Mouse (Mus musculus) lung, postnatal 10 days (tissue): ENCODE measurements at regions not wholly inside any gene's neighbourhood (a gene's known extent, or its start where the extent isn't known, plus 50 kb on each side); places are given as distances from the start of the nearest gene placed in this dataset.

ENCODE experiments used
- DNase-seq: peaks from one replicate; pipeline ENCODE4 v3.0.0; 2021

GRCm38 (mm10) chr4:62755237-62755900, 195.7 kb downstream of the Rgs3 start:
- peak; percentile 87 for DNase-seq

- no peak for DNase-seq
Measured at GRCm38 (mm10) chr4:62756721-62757206, 197.1 kb downstream of the Rgs3 start.

GRCm38 (mm10) chr4:62760748-62761604, 201.3 kb downstream of the Rgs3 start:
- DNase-seq: peak; percentile 62

- DNase-seq: peak; percentile 93
Measured at GRCm38 (mm10) chr4:62761672-62762071, 202.0 kb downstream of the Rgs3 start.

- peak; percentile 92 for DNase-seq
Measured at GRCm38 (mm10) chr4:62763990-62764389, 201.4 kb upstream of the Zfp618 start.

DNA sequence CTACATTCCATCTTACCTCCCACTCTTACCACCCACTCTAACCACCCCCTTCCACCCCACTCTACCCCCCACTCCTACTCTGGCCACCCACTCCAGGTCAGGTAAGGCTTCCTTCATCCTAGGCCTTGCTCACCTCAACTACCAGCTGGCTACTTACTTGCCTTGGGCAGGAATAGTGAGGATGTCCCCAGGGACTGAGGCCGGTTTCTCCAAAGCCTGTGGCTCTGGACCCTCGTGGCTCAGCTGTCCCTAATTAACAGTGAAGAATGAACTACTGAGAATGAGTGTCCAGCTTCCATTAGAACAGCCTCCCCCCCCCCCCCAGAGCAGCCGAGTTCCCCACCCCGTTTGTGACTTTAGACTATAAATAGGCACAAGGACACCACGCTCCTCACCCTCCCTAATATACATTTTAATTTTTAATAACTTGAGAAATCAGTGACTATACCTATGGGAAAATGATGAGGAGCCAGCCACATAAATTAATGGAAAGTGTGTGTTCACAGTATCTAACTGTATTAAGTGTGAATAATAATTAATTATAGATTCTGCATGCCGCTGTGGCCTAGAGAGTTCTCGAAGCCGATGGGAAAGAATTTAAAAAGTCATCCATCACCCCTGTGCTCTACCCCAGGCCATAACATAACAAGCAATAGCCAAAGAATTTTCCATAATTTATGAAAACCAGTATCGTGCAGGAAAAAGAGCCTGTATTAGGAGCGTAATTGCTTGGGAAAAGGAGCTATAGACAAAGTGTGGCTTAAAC, 195.7 kb upstream of the Zfp618 start:
- DNase-seq: no peak

DNA sequence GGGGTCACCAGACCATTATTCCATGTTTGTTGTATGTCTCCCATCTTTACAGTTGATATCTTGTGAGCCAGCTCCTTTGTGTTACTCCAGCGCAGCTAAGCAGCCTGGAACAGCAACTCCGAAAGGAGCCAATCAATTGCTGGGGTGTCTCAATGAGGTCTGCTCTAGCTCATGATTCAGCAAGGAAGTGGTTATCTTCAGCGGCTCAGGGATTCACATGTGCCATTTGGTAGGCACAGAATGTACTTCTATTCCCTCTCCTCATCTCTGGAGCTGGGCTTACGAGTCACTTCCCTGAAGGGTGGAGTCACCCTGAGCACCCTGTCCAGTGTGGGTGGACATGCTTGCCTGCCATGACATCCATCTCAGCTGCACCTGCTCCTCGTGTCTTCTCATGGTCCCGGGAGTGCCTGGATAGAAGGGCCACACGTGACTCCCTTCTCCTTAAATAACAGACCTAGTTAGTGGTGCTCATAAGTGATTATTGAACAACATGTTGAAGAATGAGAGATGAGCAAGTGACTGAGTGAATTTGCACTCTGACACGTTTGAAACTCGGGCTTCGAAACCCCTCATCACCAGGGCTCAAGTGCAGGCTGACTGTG, 190.3 kb upstream of the Zfp618 start:
- no peak for DNase-seq

DNA sequence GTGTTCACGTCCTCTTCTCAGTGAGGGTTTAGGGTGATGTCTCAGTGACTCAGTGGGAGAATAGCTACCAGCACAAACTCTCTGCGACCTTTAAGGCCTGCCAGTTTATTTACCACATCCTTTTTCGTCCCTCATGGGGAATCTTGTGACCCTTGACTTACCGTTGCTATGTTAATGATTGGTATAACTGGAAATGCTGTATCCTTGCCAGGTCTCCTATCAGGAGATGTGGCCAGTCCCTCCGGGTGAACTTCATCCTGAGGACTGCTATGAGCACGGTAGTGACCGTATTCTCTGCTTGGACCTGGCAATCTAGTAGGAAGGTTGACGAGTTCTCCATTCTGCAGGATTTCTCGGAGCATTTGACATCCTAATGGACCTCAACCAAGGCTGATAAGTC, 188.5 kb upstream of the Zfp618 start:
- no peak for DNase-seq

GRCm38 (mm10) chr4:62777436-62777835, 187.9 kb upstream of the Zfp618 start:
- DNase-seq: no peak

DNA sequence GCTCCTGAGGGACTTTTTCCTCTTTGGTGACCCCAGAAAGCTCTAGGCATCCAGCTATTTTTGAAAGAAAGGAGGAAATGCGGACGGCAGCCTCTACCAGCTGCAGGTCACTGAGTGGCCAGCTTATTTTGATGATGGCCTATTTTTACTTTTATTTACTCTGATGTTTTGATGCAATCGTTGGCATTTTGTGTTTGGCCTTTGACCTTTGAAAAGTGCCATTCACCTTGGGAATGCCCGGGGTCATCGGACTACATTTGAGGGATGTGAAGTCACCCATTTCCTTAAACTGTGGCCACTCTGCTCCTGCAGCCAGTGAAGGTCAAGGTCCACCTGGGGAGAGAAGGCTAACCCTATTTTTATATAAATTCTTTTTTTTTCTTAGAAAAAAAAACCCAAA, 186.8 kb upstream of the Zfp618 start:
- DNase-seq: no peak

GRCm38 (mm10) chr4:62780409-62780808, 185.0 kb upstream of the Zfp618 start:
- DNase-seq: peak; percentile 92

GRCm38 (mm10) chr4:62780837-62781236, 184.5 kb upstream of the Zfp618 start:
- DNase-seq: no peak

DNA sequence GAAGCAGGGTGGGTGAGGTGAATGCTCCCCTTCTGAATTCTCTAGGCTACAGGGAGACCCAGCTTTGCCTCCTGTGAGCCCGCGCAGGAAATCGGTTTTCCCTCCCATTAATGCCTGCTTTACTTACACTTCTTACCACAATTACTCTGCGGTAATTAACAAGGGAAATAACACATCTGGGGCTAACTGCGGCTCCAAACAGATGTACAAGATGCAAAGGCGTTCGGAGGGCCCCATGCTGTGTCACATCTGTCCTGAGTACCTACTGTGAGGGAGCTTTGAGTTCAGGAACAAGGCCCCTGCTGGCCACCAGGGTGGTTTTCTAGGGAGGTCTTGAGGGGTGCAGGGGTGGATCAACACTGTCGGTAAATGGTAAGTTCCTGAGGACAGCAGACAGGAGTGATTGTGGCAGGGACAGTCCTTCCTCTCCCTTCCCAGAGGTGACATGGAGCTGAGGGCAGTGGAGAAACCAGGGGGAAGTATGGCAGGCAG, 184.0 kb upstream of the Zfp618 start:
- no peak for DNase-seq

DNA sequence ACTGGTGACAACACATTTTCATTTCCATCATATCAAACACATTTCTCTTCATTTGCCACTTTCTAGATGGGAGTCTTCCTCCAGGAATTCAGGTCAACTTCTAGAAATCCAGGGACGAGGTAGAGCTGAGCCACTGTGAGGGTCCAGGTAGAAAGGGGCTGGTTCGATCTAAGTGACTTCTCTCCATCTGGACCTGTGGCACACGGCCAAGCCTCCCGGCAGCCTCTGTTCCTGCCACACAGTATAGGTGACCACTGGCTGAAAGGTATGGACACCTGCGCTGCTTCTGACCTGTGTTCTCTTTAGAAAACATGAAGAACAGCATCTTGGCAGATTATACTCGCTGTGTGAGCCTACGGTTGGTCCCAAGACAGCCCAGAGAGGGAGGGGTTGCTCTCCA, 179.7 kb upstream of the Zfp618 start:
- no peak for DNase-seq

- no peak for DNase-seq
Measured at GRCm38 (mm10) chr4:62789696-62790095, 175.7 kb upstream of the Zfp618 start.

DNA sequence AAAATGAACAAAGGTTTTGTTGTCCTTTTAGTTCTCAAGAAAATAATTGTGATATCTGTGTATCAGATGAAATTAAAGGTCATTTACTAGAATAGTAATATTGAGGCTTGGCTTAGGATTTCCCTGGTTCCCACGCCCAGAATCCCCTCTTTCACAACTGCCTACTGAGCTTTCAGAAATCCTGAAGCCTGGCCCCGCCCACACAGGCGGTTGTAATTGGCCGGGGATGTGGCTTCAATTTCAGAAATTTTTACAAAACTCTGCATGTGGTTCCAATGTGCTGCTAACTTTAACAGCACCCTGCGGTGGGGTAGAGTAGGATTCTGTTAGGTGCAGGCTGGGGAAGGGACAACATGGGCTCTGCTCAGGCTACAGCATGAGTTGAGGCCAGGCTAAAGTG, 171.8 kb upstream of the Zfp618 start:
- DNase-seq: peak; percentile 13

GRCm38 (mm10) chr4:62795538-62795937, 169.8 kb upstream of the Zfp618 start:
- DNase-seq: no peak

GRCm38 (mm10) chr4:62799923-62800322, 165.4 kb upstream of the Zfp618 start:
- no peak for DNase-seq

DNA sequence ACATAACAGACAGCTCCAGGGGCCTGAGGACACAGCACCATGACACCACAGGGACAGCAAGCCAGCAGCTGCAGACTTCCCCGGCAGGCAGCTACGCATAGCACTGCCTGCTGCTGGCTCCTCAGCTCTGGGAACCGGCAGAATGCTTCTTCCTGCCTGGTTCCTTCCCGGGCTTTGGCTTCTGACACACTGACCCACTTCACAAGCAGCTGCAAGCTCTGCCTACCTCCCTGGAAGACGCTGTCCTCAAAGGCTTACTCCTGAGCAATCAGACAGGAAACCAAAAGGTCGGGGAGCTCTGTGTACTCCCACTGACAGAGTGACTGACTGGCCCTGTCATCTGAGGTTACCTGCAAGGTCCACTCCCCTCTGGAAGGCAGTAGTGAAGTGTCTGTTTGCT, 159.5 kb upstream of the Zfp618 start:
- DNase-seq: no peak

- DNase-seq: no peak
Measured at GRCm38 (mm10) chr4:62806786-62807185, 158.6 kb upstream of the Zfp618 start.

DNA sequence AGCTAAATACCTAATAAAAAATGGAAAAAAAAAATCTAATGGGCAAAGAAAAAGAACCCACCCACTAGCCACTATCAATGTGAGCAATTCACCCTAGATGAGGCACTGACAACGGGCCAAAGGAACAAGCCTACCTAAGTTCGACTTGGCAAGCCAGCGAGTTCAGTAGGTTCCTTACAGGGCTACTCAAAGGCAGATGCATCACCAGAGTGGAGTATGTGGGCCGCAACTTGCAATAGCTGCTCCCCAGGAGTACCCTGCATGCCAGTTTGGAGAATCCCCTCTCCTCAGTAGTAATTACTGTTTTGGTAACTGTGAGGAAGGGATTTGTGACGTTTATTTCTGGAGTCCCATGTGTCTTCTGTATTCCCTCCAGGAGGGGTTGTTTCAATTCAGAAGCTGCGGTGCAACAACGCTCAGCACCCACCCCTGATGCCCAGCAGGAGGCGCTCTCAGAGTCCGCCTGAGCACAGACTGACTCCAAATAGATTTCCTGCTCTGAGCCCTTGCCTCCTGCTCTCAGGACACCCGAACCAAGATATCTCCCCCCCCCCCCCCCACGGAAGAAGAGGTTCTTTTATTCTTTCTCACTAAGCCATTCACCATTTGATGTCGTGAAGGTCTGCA, 157.3 kb upstream of the Zfp618 start:
- DNase-seq: no peak

DNA sequence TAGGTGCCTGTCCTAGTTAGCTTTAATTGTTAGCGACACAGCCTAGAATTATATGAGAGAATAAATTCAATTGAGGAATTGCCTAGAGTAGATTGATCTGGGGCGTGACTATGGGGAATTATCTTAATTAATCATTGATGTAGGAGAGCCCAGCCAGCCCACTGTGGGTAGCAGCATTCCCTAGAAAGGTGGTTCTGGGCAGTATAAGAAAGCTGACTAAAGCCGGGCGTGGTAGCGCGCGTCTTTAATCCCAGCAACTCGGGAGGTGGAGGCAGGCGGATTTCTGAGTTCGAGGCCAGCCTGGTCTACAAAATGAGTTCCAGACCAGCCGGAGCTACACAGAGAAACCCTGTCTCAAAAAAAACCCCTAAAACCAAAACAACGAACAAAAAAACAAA, 156.8 kb upstream of the Zfp618 start:
- no peak for DNase-seq
